Mouse (Mus musculus) monocyte, adult 59 days (primary cell): ENCODE data around the gene Pex13. TPM values are rescaled to one million over a fixed set of nuclear protein-coding genes. Genes with fewer than 3 reads are reported as not detected.

ENCODE experiments used
- total RNA-seq, 2 experiments: library from RNA; stranded (reverse); gene quantifications; one replicate each; pipeline ENCODE4 v1.2.4; 2023

Pex13 gene
- total RNA-seq = 10 to 100 TPM; 21.1 to 23.2 TPM

DNA sequence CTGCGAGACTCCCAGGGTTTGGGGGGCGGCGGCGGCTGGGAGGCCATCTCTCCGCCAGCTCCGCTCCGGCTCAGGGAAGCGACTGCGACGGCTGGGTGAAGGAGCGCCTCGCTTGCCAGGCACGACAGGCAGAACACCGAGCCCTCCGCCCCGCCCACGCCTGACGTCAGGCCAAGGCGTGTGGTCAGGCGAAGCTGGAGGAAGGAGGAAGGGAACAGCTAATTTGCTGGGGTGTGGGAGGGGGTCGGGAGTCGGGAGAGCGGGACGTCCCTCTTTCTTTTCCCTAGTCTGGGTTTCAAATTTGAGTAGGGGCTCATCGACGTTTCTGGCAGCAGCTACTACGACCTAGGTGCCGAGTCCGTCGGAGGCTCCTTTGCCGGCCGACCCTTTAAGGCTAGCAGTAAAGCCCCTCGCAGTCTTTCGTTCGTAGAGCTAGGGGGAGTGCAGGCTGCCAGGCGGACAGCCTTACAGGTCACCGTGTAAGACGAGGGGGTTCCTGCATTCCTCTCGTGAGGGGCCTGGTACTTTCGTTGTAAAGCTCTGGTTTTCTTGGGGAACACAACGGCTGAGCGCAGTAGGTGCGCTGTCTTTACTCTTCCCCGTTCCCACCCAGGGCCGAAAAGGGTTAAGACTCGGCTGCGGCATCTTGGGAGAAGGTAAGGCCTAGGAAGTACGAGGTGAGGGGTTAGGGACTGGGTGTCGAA, at the start of gene Pex13:
Gene Pex13 (minus strand): TSS at position 162 of the 704 bp plus-strand sequence.

DNA sequence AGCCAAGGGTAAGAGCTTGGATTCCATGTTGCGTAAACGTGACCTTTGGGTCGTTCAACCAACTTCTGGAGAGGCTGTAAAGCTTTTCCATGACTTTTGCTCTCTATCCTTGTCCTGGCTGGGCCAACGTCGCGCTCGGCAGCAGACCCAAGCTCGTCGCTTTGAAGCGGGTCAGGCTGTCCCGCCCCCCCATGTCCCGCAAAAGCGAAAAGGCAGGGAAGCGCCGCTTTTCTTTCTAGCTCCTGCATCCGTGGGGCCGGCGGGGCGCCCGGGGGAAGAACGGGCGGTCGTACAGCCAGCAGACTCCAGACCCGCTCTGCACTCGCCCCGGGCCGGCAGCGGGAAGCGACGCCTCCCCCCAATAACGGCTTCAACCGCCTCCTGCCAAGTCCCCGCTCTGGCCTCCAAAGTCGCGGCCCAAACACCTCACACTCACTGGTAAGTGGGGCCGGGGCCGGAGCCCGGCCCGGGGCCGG, 410 bp downstream of the Pex13 start, which contains the start of gene Pus10:
Gene Pus10 (plus strand): TSS at position 364 of the 476 bp plus-strand sequence.

DNA sequence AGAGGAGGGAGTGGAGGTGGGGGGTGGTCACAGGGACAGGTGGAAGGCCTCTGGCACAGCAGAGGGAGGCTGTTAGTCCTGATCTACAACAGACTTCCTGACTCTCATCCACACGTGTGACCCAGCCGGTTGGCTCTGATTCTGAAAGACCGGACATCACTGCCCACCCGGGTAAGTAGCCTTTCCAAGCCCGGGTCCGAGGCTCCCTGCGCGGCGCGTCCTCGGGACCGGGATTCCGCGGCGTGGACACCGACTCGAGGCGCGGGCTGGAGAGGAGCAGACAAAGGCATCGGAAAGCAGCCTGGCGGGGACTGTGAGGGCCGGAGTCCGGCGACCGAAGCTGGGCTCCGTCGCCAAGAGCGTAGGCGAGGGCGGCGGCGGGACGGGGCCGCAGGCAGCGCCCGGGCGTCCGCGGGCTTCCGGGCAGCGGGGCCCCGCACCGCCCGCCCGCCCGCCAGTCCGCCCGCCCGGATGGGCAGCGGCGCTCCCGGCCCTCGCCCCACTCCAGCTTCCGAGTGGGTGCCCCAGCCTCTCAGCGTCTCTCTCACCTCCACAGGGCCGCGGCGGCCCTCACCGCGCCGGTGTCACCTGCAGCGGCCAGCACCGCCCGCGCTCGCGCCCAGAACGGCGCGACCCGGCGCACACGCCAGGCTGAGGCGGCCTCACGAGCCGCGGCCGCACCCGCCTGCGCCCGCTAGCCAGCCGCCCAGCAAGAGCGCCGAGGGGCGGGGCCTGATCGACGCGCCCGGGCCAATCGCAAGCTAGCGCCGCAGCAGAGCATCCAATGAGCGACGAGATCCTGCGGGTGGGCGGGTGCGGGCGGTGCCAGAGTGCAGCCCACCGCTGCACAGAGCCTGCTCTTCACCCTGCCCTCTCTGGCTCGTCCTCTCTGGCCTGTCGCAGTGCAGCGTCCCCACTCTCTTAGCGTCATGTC, 32.5 kb downstream of the Pex13 start, which contains the start of gene 0610010F05Rik:
Gene 0610010F05Rik (minus strand): TSS at position 695 of the 934 bp plus-strand sequence.

Other genes with a start within 250 kb of the Pex13 start
- gene Ahsa2, start 167.9 kb downstream of the Pex13 start, total RNA-seq = 10 to 100 TPM; 36.5 to 43.5 TPM
- not detected for gene 1700093K21Rik, start 144.8 kb downstream of the Pex13 start, total RNA-seq
- gene 0610010F05Rik, start 32.3 kb downstream of the Pex13 start, total RNA-seq = 10 to 100 TPM; 11.8 to 13.1 TPM
- gene Pus10, start 285 bp downstream of the Pex13 start, total RNA-seq = 10 to 100 TPM; 22.1 to 22.3 TPM
- 100 to 1,000 TPM; 189 to 230 TPM for gene Rel, start 105.0 kb upstream of the Pex13 start, total RNA-seq
- 10 to 100 TPM; 21.3 to 21.6 TPM for gene Papolg, start 229.3 kb upstream of the Pex13 start, total RNA-seq